Mouse (Mus musculus) kidney, adult 2 months (tissue): ENCODE measurements at regions not wholly inside any gene's neighbourhood (a gene's known extent, or its start where the extent isn't known, plus 50 kb on each side); places are given as distances from the start of the nearest gene placed in this dataset.

Source experiments
- CTCF ChIP-seq: fragments of 200-500 bp; conservative IDR thresholded peaks from 2 replicates; pipeline ENCODE4 v1.5.1; 2011; ENCODE audit warnings: low read depth, mild to moderate bottlenecking, control low read depth, low read length, moderate library complexity, mixed read lengths; ENCODE audit not compliant: insufficient read depth, insufficient read length
- POLR2A ChIP-seq: fragments of 200-500 bp; IDR thresholded peaks from one replicate; pipeline ENCODE4 v1.6.1; 2011; ENCODE audit warnings: low read depth, low read length, control low read depth

DNA sequence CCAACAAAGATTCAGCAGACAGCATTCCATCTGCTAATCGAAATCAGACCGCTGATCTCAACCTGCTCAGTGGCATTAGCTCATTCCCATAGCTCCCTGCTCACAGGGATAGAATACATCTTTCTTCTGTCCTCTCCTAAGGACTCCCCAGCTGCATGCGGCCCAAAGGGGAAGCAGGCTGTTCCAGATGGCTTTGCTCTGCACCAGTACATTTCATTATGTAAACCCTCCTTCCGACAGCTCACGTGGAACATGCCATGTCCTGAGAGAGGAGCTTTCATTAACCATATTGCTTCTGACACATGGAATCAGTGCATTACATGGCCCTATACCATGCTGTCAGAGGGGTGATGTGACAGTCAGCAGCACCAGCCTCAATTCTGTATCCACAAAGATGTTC is 105.9 kb upstream of the Nmur2 start:
- TF ChIP-seq POLR2A: no peak
- TF ChIP-seq CTCF: no peak
